In genomic region chr19:10602787-10603186, GRCm38 (mm10) we compare ENCODE assay signal across 7 mouse cellular contexts. TPM values are rescaled to one million over a fixed set of nuclear protein-coding genes. Genes with fewer than 3 reads are reported as not detected.
DNase-seq lines count a peak whose midpoint lies in the region; ATAC-seq lines count a peak whose summit lies in the region.

No protein-coding gene starts in this region.

- peaks cover 17% of the 10 kb centered on the region for H3K4me1 ChIP-seq in intestine, embryonic 16.5 days (ENCODE audit: control insufficient read depth, insufficient read depth, low read length)
- H3K4me1 ChIP-seq in midbrain, embryonic 11.5 days (ENCODE audit: control insufficient read depth, insufficient read depth, low read length): peaks cover 16% of the 10 kb centered on the region

- 0 out of 2 replicates have a peak, but pooled peaks cover 2% of the 10 kb centered on the region for H3K36me3 ChIP-seq in intestine, embryonic 16.5 days (ENCODE audit: control insufficient read depth, insufficient read depth, low read length)
- H3K36me3 ChIP-seq in midbrain, embryonic 11.5 days (ENCODE audit: control insufficient read depth, insufficient read depth, low read length): peaks cover 6% of the 10 kb centered on the region

- intact Hi-C loops in gastrocnemius, postnatal 36 days (cut with DNase I): loop anchor here (5.0 kb wide), 1 partner anchor 45 kb away; the partner anchor contains the start of gene Tmem216
- intact Hi-C loops in left cerebral cortex, postnatal 36 days (cut with DNase I): no loop called here

- H3K9me3 ChIP-seq in intestine, embryonic 16.5 days (ENCODE audit: control insufficient read depth, low read length): no peaks in the 10 kb centered on the region
- no peaks in the 10 kb centered on the region for H3K9me3 ChIP-seq in midbrain, embryonic 11.5 days (ENCODE audit: control insufficient read depth, low read length)

- DNase-seq in adrenal gland, adult 18-20 months (ENCODE audit: low spot score in 2 of 2): peak; percentile 81 to 89
- peak; percentile 95 for DNase-seq in embryo, embryonic 11 days
- peak; percentile 77 to 79 for DNase-seq in gastrocnemius, postnatal 36 days
- peak; percentile 79 to 82 for DNase-seq in left cerebral cortex, postnatal 36 days (ENCODE audit: low spot score in 2 of 2)
- peak; percentile 99 for DNase-seq in midbrain, embryonic 11.5 days (ENCODE audit: low spot score, missing footprints)
- peak; percentile 79 for DNase-seq in skeletal muscle tissue, adult 2 months (ENCODE audit: low read depth, low spot score)

- peak overlapping the region; percentile 80 for H3K27ac ChIP-seq in intestine, embryonic 16.5 days (ENCODE audit: low read length)
- peak overlapping the region; percentile 92 for H3K27ac ChIP-seq in midbrain, embryonic 11.5 days (ENCODE audit: low read depth, low read length)

- H3K27me3 ChIP-seq in intestine, embryonic 16.5 days (replicated peaks; ENCODE audit: control insufficient read depth, insufficient read depth, low read length): no peaks in the 10 kb centered on the region
- H3K27me3 ChIP-seq in midbrain, embryonic 11.5 days (ENCODE audit: control insufficient read depth, insufficient read depth, low read length): no peaks in the 10 kb centered on the region

- peak overlapping the region; percentile 61 for H3K4me2 ChIP-seq in intestine, embryonic 16.5 days (ENCODE audit: low read depth, low read length)
- peak overlapping the region; percentile 53 for H3K4me2 ChIP-seq in midbrain, embryonic 11.5 days

- ATAC-seq in intestine, embryonic 16.5 days: peak; percentile 47
- ATAC-seq in midbrain, embryonic 11.5 days (ENCODE audit: low FRiP score): peak; percentile 70

- H3K4me3 ChIP-seq in intestine, embryonic 16.5 days (ENCODE audit: low read length): peak overlapping the region; percentile 91
- peak overlapping the region; percentile 29 for H3K4me3 ChIP-seq in midbrain, embryonic 11.5 days (ENCODE audit: low read depth, low read length)

- WGBS in intestine, embryonic 16.5 days: 1% methylated on average over 9 of the region's 9 CpGs
- 3% methylated on average over 9 of the region's 9 CpGs for WGBS in midbrain, embryonic 11.5 days

- peak overlapping the region; percentile 97 for H3K9ac ChIP-seq in intestine, embryonic 16.5 days (ENCODE audit: low read depth, low read length)
- H3K9ac ChIP-seq in midbrain, embryonic 11.5 days (ENCODE audit: low read length): peak overlapping the region; percentile 87

RNA-seq across cellular contexts. Expression of gene Ddb1, which starts 2.3 kb away (rescaled TPM):
- 100 to 1,000 TPM; 214 to 303 TPM for total RNA-seq in adrenal gland, adult 18-20 months (2021)
- total RNA-seq in gastrocnemius, postnatal 36 days (2021): 100 to 1,000 TPM; 111 to 120 TPM
- 268 and 271 TPM in 2 replicates for polyA plus RNA-seq in intestine, embryonic 16.5 days (2015; fragmentation: Nextera tagmentation; extraction: Ambion mirVana)
- total RNA-seq in left cerebral cortex, postnatal 36 days (2021): 100 to 1,000 TPM; 193 to 209 TPM
- 393 and 396 TPM in 2 replicates for polyA plus RNA-seq in midbrain, embryonic 11.5 days (2014; fragmentation: Nextera tagmentation; extraction: Ambion mirVana)

RNA-seq across cellular contexts. Expression of gene Tkfc, which starts 2.7 kb away (rescaled TPM):
- 10 to 100 TPM; 19.1 to 20.4 TPM for total RNA-seq in adrenal gland, adult 18-20 months (2021)
- 1 to 10 TPM; 2.4 to 4.0 TPM for total RNA-seq in gastrocnemius, postnatal 36 days (2021)
- 70.8 and 81.3 TPM in 2 replicates for polyA plus RNA-seq in intestine, embryonic 16.5 days (2015; fragmentation: Nextera tagmentation; extraction: Ambion mirVana)
- 10 to 100 TPM; 20.0 to 23.1 TPM for total RNA-seq in left cerebral cortex, postnatal 36 days (2021)
- 22.9 and 23.9 TPM in 2 replicates for polyA plus RNA-seq in midbrain, embryonic 11.5 days (2014; fragmentation: Nextera tagmentation; extraction: Ambion mirVana)

RNA-seq across cellular contexts. Expression of gene Tmem138, which starts 25.6 kb away (rescaled TPM):
- total RNA-seq in adrenal gland, adult 18-20 months (2021): 1 to 10 TPM; 7.2 TPM
- under 1 TPM; 0.71 to 0.94 TPM for total RNA-seq in gastrocnemius, postnatal 36 days (2021)
- 23.9 and 27.5 TPM in 2 replicates for polyA plus RNA-seq in intestine, embryonic 16.5 days (2015; fragmentation: Nextera tagmentation; extraction: Ambion mirVana)
- 10 to 100 TPM; 11.6 to 16.5 TPM for total RNA-seq in left cerebral cortex, postnatal 36 days (2021)
- polyA plus RNA-seq in midbrain, embryonic 11.5 days (2014; fragmentation: Nextera tagmentation; extraction: Ambion mirVana): 60.6 and 67.3 TPM in 2 replicates

RNA-seq across cellular contexts. Expression of gene Cyb561a3, which starts 25.8 kb away (rescaled TPM):
- 10 to 100 TPM; 13.2 to 13.6 TPM for total RNA-seq in adrenal gland, adult 18-20 months (2021)
- 1 to 10 TPM; 5.4 to 5.8 TPM for total RNA-seq in gastrocnemius, postnatal 36 days (2021)
- 22.5 and 23.0 TPM in 2 replicates for polyA plus RNA-seq in intestine, embryonic 16.5 days (2015; fragmentation: Nextera tagmentation; extraction: Ambion mirVana)
- total RNA-seq in left cerebral cortex, postnatal 36 days (2021): 10 to 100 TPM; 11.8 to 13.9 TPM
- polyA plus RNA-seq in midbrain, embryonic 11.5 days (2014; fragmentation: Nextera tagmentation; extraction: Ambion mirVana): 16.1 and 16.8 TPM in 2 replicates

RNA-seq across cellular contexts. Expression of gene Vwce, which starts 31.2 kb away (rescaled TPM):
- total RNA-seq in adrenal gland, adult 18-20 months (2021): under 1 TPM; 0.20 to 0.38 TPM
- not detected for total RNA-seq in gastrocnemius, postnatal 36 days (2021)
- polyA plus RNA-seq in intestine, embryonic 16.5 days (2015; fragmentation: Nextera tagmentation; extraction: Ambion mirVana): 4.8 and 5.5 TPM in 2 replicates
- under 1 TPM; 0.35 to 0.66 TPM for total RNA-seq in left cerebral cortex, postnatal 36 days (2021)
- 0.18 and 0.36 TPM in 2 replicates for polyA plus RNA-seq in midbrain, embryonic 11.5 days (2014; fragmentation: Nextera tagmentation; extraction: Ambion mirVana)

Comparison
In these comparisons a context has a peak if more than half of its experiments do, and no peak if none do; other contexts are left out.
1. Peak in every context shown above with its lines: DNase-seq, ATAC-seq, H3K4me3 ChIP-seq and H3K27ac ChIP-seq.
2. RNA of gene Tkfc, which starts 2.7 kb away (total RNA-seq): 20.0 to 23.1 TPM in left cerebral cortex, postnatal 36 days and 19.1 to 20.4 TPM in adrenal gland, adult 18-20 months; 2.4 to 4.0 TPM in gastrocnemius, postnatal 36 days; every median in the first group is over 4 times any median in the second.
3. RNA of gene Tmem138, which starts 25.6 kb away (total RNA-seq): 11.6 to 16.5 TPM in left cerebral cortex, postnatal 36 days and 7.2 TPM in adrenal gland, adult 18-20 months; 0.71 to 0.94 TPM in gastrocnemius, postnatal 36 days; every median in the first group is over 4 times any median in the second.